Mouse (Mus musculus) bone marrow macrophage, adult 2 months (primary cell): ENCODE results near the gene Nepn.

ENCODE experiments used
- CTCF ChIP-seq: IDR thresholded peaks from 2 replicates; pipeline ENCODE4 v1.5.1; 2012; ENCODE audit warnings: low read depth, mild to moderate bottlenecking, low read length, moderate library complexity
- POLR2A ChIP-seq: IDR thresholded peaks from 2 replicates; pipeline ENCODE4 v1.6.1; 2012; ENCODE audit warnings: mild to moderate bottlenecking, low read depth, low read length, borderline replicate concordance

DNA sequence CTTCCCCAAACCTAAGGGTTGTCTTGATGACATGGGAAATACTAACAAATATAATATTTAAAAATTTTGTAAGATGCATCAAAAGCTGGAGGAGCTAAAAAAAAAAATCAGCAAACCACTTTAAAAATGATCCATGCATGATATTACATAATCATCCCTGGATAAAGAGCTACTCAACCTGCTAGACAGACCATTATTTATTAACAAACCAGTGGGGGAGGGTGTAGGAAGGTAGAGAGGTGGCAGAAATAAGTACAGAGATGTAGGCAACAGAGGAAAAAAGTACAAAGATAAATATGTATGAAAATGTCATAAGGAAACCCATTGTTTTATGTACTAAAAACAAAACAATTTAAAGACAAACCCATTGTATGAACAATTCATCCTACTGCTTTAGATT is 14.1 kb upstream of the Nepn start:
- TF ChIP-seq CTCF: no peak
- TF ChIP-seq POLR2A: no peak
